Mouse (Mus musculus) embryonic facial prominence, embryonic 14.5 days (tissue): Measurements from ENCODE around the gene Loxl1. TPM values are rescaled to one million over a fixed set of nuclear protein-coding genes. Genes with fewer than 3 reads are reported as not detected.
"Not testable (repeated sequence)": the region's sequence is repeated elsewhere in the genome, so short reads cannot be mapped to it uniquely, and the experiment has no call there.

Source experiments
- ATAC-seq: fragments of 200-750 bp; cut with Nextera tagmentation; 2 replicates; pipeline ENCODE4 v1.8.0; 2017; ENCODE audit warnings: low read depth, moderate number of reproducible peaks, moderate TSS enrichment
- DNase-seq: peaks from one replicate; pipeline ENCODE4 v3.0.0-alpha.2; 2015; ENCODE audit warnings: low spot score
- H3K27ac ChIP-seq: fragments of 300-500 bp; sonication (generic); replicated peaks from 2 replicates; pipeline ENCODE4 v1.5.1; 2014; ENCODE audit warnings: low read depth, mild to moderate bottlenecking, low read length, moderate library complexity
- H3K27me3 ChIP-seq: fragments of 300-500 bp; sonication (generic); replicated peaks from 2 replicates; pipeline ENCODE4 v1.6.1; 2014; ENCODE audit warnings: low read length; ENCODE audit not compliant: control insufficient read depth, insufficient read depth
- H3K36me3 ChIP-seq: fragments of 300-500 bp; sonication (generic); 2 replicates; pipeline ENCODE4 v1.6.1; 2014; ENCODE audit warnings: low read length, mixed read lengths; ENCODE audit not compliant: control insufficient read depth, insufficient read depth
- H3K4me1 ChIP-seq: fragments of 300-500 bp; sonication (generic); 2 replicates; pipeline ENCODE4 v1.6.1; 2014; ENCODE audit warnings: antibody characterized with exemption, low read length; ENCODE audit not compliant: control insufficient read depth, insufficient read depth
- H3K4me2 ChIP-seq: fragments of 300-500 bp; sonication (generic); 2 replicates; pipeline ENCODE4 v1.6.1; 2014; ENCODE audit warnings: low read depth, mild to moderate bottlenecking, low read length, moderate library complexity, mixed read lengths
- H3K4me3 ChIP-seq: fragments of 300-500 bp; sonication (generic); 2 replicates; pipeline ENCODE4 v1.5.1; 2014; ENCODE audit warnings: low read depth, mild to moderate bottlenecking, low read length
- H3K9ac ChIP-seq: fragments of 300-500 bp; sonication (generic); 2 replicates; pipeline ENCODE4 v1.6.1; 2014; ENCODE audit warnings: low read depth, mild to moderate bottlenecking, low read length, moderate library complexity, mixed read lengths
- H3K9me3 ChIP-seq: fragments of 300-500 bp; sonication (generic); 2 replicates; pipeline ENCODE4 v1.6.1; 2016; ENCODE audit warnings: low read length; ENCODE audit not compliant: control insufficient read depth
- WGBS: fragments of 180-500 bp; shearing (Covaris S2); extraction: QIAGEN DNeasy Blood & Tissue Kit; methylation state at CpG from one replicate; pipeline ENCODE4 v1.1.7; 2014; 5-methylcytosine and 5-hydroxymethylcytosine counted together
- polyA plus RNA-seq: library from polyadenylated mRNA; unstranded; fragments of >200 nt; fragmentation: Nextera tagmentation; extraction: Ambion mirVana; gene quantifications from 2 replicates; pipeline ENCODE4 v1.2.1, GENCODE M21; 2014

Gene Loxl1
- polyA plus RNA-seq, 1 experiment from 2014 or later = 74.1 TPM

- not testable (repeated sequence) for H3K27ac ChIP-seq, H3K4me1 ChIP-seq, DNase-seq, H3K9me3 ChIP-seq, ATAC-seq, H3K27me3 ChIP-seq
- Histone ChIP-seq H3K4me3 (peak overlapping the region; percentile 62), H3K9ac (peak overlapping the region; percentile 77), H3K36me3 (peaks cover 19% of the 10 kb centered on the region; the same call in 1 of the 2 replicates), H3K4me2 (peak overlapping the region; percentile 56)
- WGBS = 62% methylated on average over 5 of the region's 5 CpGs
Observed at GRCm38 (mm10) chr9:58253805-58254122, 59.2 kb downstream of the Loxl1 start.

GRCm38 (mm10) chr9:58253033-58253804 lies 59.8 kb downstream of the Loxl1 start, which contains the start of gene Stoml1:
Stoml1 (plus strand) TSS chr9:58253164.
- peak within 1 kb of the TSS; percentile 56 for H3K4me2 ChIP-seq

DNA sequence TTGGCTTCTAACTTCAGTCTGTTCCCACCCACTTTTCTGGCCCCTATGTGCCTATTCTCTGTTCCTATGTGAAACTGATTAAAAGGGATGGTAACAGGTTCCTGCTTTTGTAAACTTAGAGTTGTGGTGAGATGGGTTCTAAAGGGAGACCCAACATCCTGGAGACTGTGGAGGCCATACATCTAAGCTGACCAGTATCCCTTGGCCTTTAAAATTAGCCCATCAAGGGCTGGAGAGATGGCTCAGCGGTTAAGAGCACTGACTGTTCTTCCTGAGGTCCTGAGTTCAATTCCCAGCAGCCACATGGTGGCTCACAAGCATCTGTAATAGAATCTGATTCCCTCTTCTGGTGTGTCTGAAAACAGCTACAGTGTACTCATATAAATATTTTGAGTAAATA lies 62.3 kb downstream of the Loxl1 start:
- H3K9ac ChIP-seq, H3K36me3 ChIP-seq, H3K4me3 ChIP-seq, H3K27me3 ChIP-seq, ATAC-seq, H3K4me2 ChIP-seq, H3K9me3 ChIP-seq, DNase-seq: not testable (repeated sequence)
- H3K4me1 ChIP-seq = peaks cover 28% of the 10 kb centered on the region
- 76% methylated on average over 1 of the region's 1 CpGs for WGBS
- H3K27ac ChIP-seq = peak overlapping the region; percentile 84

More at GRCm38 (mm10) chr9:58253033-58253804, 59.8 kb downstream of the Loxl1 start, which contains the start of gene Stoml1:
- Histone ChIP-seq H3K36me3 (peaks cover 19% of the 10 kb centered on the region; the same call in 1 of the 2 replicates), H3K4me3 (peak within 1 kb of the TSS; percentile 62), H3K9me3 (no peaks in the 10 kb centered on the region), H3K27ac (no peak within 1 kb of the TSS; the same call in 1 of the 2 replicates), H3K27me3 (no peaks in the 10 kb centered on the region), H3K4me1 (peaks cover 12% of the 10 kb centered on the region), H3K9ac (peak within 1 kb of the TSS; percentile 77)
- ATAC-seq = peak; percentile 98
- WGBS = under 1% methylated on average over 30 of the region's 31 CpGs
- peak; percentile 98 for DNase-seq

DNA sequence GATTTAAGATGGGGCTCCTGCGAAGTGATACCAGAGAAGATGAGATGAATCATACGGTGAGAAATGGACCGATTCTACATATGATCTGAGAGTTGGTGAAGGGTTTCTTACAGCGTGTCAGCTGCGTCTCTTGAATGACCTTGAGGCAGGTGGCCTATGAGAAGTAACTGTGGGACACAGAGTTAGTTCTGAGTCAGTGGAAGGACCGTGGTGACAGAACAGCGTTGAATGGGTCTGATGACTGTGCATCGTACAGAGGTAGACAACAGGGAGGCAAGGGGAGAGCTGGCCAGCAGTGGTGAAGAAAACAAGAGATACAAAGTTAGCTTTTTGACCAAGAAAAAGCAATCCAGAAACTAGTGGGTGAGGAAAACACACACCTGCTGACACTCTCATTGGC lies 62.7 kb downstream of the Loxl1 start:
- Histone ChIP-seq H3K4me2 (peak overlapping the region; percentile 64), H3K27ac (peak overlapping the region; percentile 84), H3K4me1 (peaks cover 28% of the 10 kb centered on the region), H3K9me3 (no peaks in the 10 kb centered on the region), H3K27me3 (no peaks in the 10 kb centered on the region), H3K36me3 (no peaks in the 10 kb centered on the region), H3K4me3 (peak overlapping the region; percentile 48; the same call in 1 of the 2 replicates), H3K9ac (peak overlapping the region; percentile 68; the same call in 1 of the 2 replicates)
- no peak for DNase-seq
- no peak for ATAC-seq
- WGBS = 75% methylated on average over 8 of the region's 8 CpGs

GRCm38 (mm10) chr9:58249592-58250192 lies 63.3 kb downstream of the Loxl1 start, which contains the start of gene Pml:
Pml (minus strand) TSS chr9:58249786.
- Histone ChIP-seq H3K36me3 (no peaks in the 10 kb centered on the region), H3K4me2 (peak within 1 kb of the TSS; percentile 64), H3K4me1 (peaks cover 28% of the 10 kb centered on the region), H3K27me3 (no peaks in the 10 kb centered on the region), H3K9ac (peak within 1 kb of the TSS; percentile 68), H3K9me3 (no peaks in the 10 kb centered on the region), H3K4me3 (peak within 1 kb of the TSS; percentile 48), H3K27ac (peak within 1 kb of the TSS; percentile 84)
- peak; percentile 73 for ATAC-seq
- DNase-seq = peak; percentile 87
- WGBS = 1% methylated on average over 16 of the region's 16 CpGs

GRCm38 (mm10) chr9:58248746-58249413 lies 64.1 kb downstream of the Loxl1 start:
- peak overlapping the region; percentile 68 for H3K9ac ChIP-seq
- ATAC-seq = no peak
- H3K27me3 ChIP-seq = no peaks in the 10 kb centered on the region
- no peak for DNase-seq
- H3K4me3 ChIP-seq = peak overlapping the region; percentile 48
- peaks cover 28% of the 10 kb centered on the region for H3K4me1 ChIP-seq
- H3K9me3 ChIP-seq = no peaks in the 10 kb centered on the region
- H3K4me2 ChIP-seq = peak overlapping the region; percentile 64
- 40% methylated on average over 7 of the region's 7 CpGs for WGBS
- H3K36me3 ChIP-seq = peaks cover 5% of the 10 kb centered on the region; the same call in 1 of the 2 replicates
- H3K27ac ChIP-seq = peak overlapping the region; percentile 84

- Histone ChIP-seq H3K27me3 (no peaks in the 10 kb centered on the region), H3K9me3 (no peaks in the 10 kb centered on the region), H3K9ac (peak overlapping the region; percentile 65), H3K36me3 (peaks cover 7% of the 10 kb centered on the region; the same call in 1 of the 2 replicates), H3K27ac (peak overlapping the region; percentile 70), H3K4me3 (peak overlapping the region; percentile 29), H3K4me2 (peak overlapping the region; percentile 70), H3K4me1 (peaks cover 37% of the 10 kb centered on the region)
- ATAC-seq (peak; percentile 84), DNase-seq (peak; percentile 92)
- WGBS = 7% methylated on average over 25 of the region's 25 CpGs
Observed at GRCm38 (mm10) chr9:58247064-58247759, 65.8 kb downstream of the Loxl1 start.

DNA sequence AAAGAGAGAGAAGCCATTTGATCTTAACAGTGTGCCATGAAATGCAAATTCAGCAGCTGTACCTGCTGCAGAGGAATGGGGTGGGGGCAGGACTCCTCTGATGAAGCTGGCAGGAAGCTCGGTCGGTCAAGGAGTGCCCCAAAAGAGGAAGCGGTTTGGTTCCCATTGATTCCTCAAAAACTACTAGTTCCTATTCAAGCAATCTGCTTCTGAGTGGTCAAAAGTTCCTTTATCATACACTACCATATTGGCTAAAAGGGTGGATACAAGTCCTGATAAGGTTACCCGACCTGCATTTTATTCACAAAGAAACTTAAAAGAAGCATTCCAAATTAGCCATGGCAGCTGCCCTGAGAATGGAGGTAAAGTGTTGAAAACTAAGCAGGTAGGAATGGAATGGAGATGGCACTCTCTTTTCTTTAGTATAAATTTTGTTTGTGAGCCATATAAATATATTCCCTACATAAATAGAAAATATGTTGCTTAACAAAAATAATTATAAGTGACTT lies 66.8 kb downstream of the Loxl1 start:
- no peak overlapping the region for H3K4me2 ChIP-seq
- no peaks in the 10 kb centered on the region for H3K9me3 ChIP-seq
- H3K36me3 ChIP-seq = peaks cover 7% of the 10 kb centered on the region; the same call in 1 of the 2 replicates
- WGBS = 74% methylated on average over 4 of the region's 4 CpGs
- no peak overlapping the region for H3K27ac ChIP-seq
- no peaks in the 10 kb centered on the region for H3K27me3 ChIP-seq
- ATAC-seq (no peak), DNase-seq (no peak)
- H3K4me3 ChIP-seq = no peak overlapping the region
- no peak overlapping the region for H3K9ac ChIP-seq
- peaks cover 46% of the 10 kb centered on the region for H3K4me1 ChIP-seq
